Mouse (Mus musculus) myocyte (in vitro differentiated cells): ENCODE measurements around the gene Cx3cl1.

ENCODE experiments used
- CEBPB ChIP-seq: IDR thresholded peaks from 2 replicates; pipeline ENCODE4 v1.6.1; 2011; ENCODE audit warnings: mild to moderate bottlenecking, moderate library complexity; ENCODE audit not compliant: poor library complexity, insufficient read depth, severe bottlenecking
- E2F4 ChIP-seq: IDR thresholded peaks from one replicate; pipeline ENCODE4 v1.6.1; 2011; ENCODE audit warnings: mild to moderate bottlenecking, control low read depth, moderate library complexity; ENCODE audit not compliant: insufficient read depth
- MAX ChIP-seq: IDR thresholded peaks from one replicate; pipeline ENCODE4 v1.6.1; 2011; ENCODE audit warnings: low read depth, mild to moderate bottlenecking, control low read depth
- MYOD1 ChIP-seq, 3 experiments: IDR thresholded peaks; one replicate each; pipeline ENCODE4 v1.6.1; 2011; ENCODE audit warnings: control low read depth in 2 of 3, low read depth in 2 of 3, mild to moderate bottlenecking in 2 of 3, moderate library complexity in 1 of 3; ENCODE audit not compliant: insufficient read length in 2 of 3, control insufficient read depth in 1 of 3
- MYOG ChIP-seq, 3 experiments: IDR thresholded peaks; one replicate each; pipeline ENCODE4 v1.6.1; 2011; ENCODE audit warnings: control low read depth in 2 of 3, low read depth in 2 of 3, mild to moderate bottlenecking in 2 of 3; ENCODE audit not compliant: insufficient read length in 2 of 3, control insufficient read depth in 1 of 3, insufficient read depth in 1 of 3
- POLR2A ChIP-seq: IDR thresholded peaks from one replicate; pipeline ENCODE4 v1.6.1; 2011; ENCODE audit warnings: low read depth, mild to moderate bottlenecking, control low read depth, moderate library complexity; ENCODE audit not compliant: insufficient read length
- POLR2AphosphoS2 ChIP-seq: IDR thresholded peaks from one replicate; pipeline ENCODE4 v1.6.1; 2011; ENCODE audit warnings: low read depth, control low read depth; ENCODE audit not compliant: insufficient read length
- REST ChIP-seq: IDR thresholded peaks from one replicate; pipeline ENCODE4 v1.6.1; 2011; ENCODE audit warnings: mild to moderate bottlenecking, control low read depth, moderate library complexity; ENCODE audit not compliant: insufficient read depth, insufficient read length
- SRF ChIP-seq: IDR thresholded peaks from one replicate; pipeline ENCODE4 v1.6.1; 2011; ENCODE audit warnings: low read depth; ENCODE audit not compliant: control insufficient read depth, insufficient read length
- TCF12 ChIP-seq: IDR thresholded peaks from one replicate; pipeline ENCODE4 v1.6.1; 2011; ENCODE audit warnings: mild to moderate bottlenecking, control low read depth; ENCODE audit not compliant: poor library complexity, insufficient read depth, severe bottlenecking
- TCF3 ChIP-seq: IDR thresholded peaks from one replicate; pipeline ENCODE4 v1.6.1; 2011; ENCODE audit warnings: low read depth, control low read depth; ENCODE audit not compliant: insufficient read length
- USF1 ChIP-seq: IDR thresholded peaks from one replicate; pipeline ENCODE4 v1.6.1; 2011; ENCODE audit warnings: low read depth, mild to moderate bottlenecking, control low read depth, moderate library complexity

GRCm38 (mm10) chr8:94754486-94754885, 17.3 kb upstream of the Cx3cl1 start:
- TF ChIP-seq POLR2A: no peak
- TF ChIP-seq TCF12: no peak
- no peak for TF ChIP-seq MAX
- no peak for TF ChIP-seq POLR2AphosphoS2
- TF ChIP-seq MYOG (IDR thresholded peaks at IDR 0.05; ENCODE audit: control insufficient read depth in 1 of 3, insufficient read depth in 1 of 3, insufficient read length in 2 of 3, low read depth in 2 of 3): no peak
- no peak for TF ChIP-seq MYOD1 (IDR thresholded peaks at IDR 0.05; ENCODE audit: control insufficient read depth in 1 of 3, insufficient read length in 2 of 3, low read depth in 2 of 3)
- no peak for TF ChIP-seq USF1
- no peak for TF ChIP-seq E2F4
- no peak for TF ChIP-seq CEBPB
- no peak for TF ChIP-seq SRF
- TF ChIP-seq REST: no peak
- no peak for TF ChIP-seq TCF3
